8 mouse cellular contexts compared by ENCODE assay signal in the genomic region with DNA sequence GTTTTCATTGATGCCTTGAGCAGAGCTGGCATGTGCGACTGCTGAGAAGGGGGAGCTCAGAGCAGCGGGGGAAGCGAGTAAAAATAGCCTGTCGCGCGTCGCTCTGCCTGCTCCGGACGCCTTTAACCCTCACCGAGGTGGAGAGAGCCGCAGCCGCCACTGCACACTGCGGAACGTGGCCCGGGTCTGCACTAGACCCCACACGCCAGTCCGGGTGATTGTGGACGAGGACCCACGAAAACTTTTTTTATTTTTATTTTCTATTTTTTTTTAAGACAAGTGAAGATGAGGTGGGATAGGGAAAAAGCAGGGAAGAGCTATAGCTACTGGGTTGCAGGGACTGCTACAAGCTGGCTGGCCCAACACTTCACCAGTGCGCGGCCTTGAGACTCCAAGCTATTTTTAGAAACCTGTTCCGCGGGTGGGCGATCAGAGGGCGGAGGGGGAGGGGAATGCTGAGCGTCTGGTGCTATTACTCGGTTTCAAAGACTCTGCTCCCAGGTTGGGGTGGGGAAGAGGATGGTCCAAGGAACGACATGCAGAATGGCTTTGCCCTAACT. TPM values are rescaled to one million over a fixed set of nuclear protein-coding genes. Genes with fewer than 3 reads are reported as not detected.
DNase-seq lines count a peak whose midpoint lies in the region; ATAC-seq lines count a peak whose summit lies in the region.

No protein-coding gene starts in this region.

- peaks cover 89% of the 10 kb centered on the region for H3K27me3 ChIP-seq in kidney, embryonic 15.5 days
- peaks cover 85% of the 10 kb centered on the region for H3K27me3 ChIP-seq in embryonic facial prominence, embryonic 13.5 days
- peaks cover 63% of the 10 kb centered on the region for H3K27me3 ChIP-seq in intestine, embryonic 15.5 days (replicated peaks)
- H3K27me3 ChIP-seq in midbrain, embryonic 15.5 days (replicated peaks), result no peaks in the 10 kb centered on the region

- no peak for ATAC-seq in kidney, embryonic 15.5 days (replicated peaks; ENCODE audit: low FRiP score)
- no peak for ATAC-seq in embryonic facial prominence, embryonic 13.5 days (ENCODE audit: insufficient number of reproducible peaks, insufficient read depth, low FRiP score, low TSS enrichment, low read depth)
- no peak for ATAC-seq in intestine, embryonic 15.5 days
- ATAC-seq in midbrain, embryonic 15.5 days (replicated peaks), result peak; percentile 35
- no peak for ATAC-seq in megakaryocyte-erythroid progenitor cell, adult 5-6 weeks (replicated peaks; ENCODE audit: low FRiP score, low TSS enrichment, poor library complexity, severe bottlenecking)

- under 1% methylated on average over 28 of the region's 28 CpGs for WGBS in kidney, embryonic 15.5 days
- WGBS in embryonic facial prominence, embryonic 13.5 days, result 2% methylated on average over 28 of the region's 28 CpGs
- WGBS in intestine, embryonic 15.5 days, result 2% methylated on average over 28 of the region's 28 CpGs
- under 1% methylated on average over 28 of the region's 28 CpGs for WGBS in midbrain, embryonic 15.5 days

- H3K27ac ChIP-seq in kidney, embryonic 15.5 days, result no peak overlapping the region
- H3K27ac ChIP-seq in embryonic facial prominence, embryonic 13.5 days, result no peak overlapping the region
- no peak overlapping the region for H3K27ac ChIP-seq in intestine, embryonic 15.5 days
- H3K27ac ChIP-seq in midbrain, embryonic 15.5 days, result peak overlapping the region; percentile 67

- no peaks in the 10 kb centered on the region for H3K9me3 ChIP-seq in kidney, embryonic 15.5 days (replicated peaks)
- H3K9me3 ChIP-seq in embryonic facial prominence, embryonic 13.5 days, result no peaks in the 10 kb centered on the region
- H3K9me3 ChIP-seq in intestine, embryonic 15.5 days, result no peaks in the 10 kb centered on the region
- no peaks in the 10 kb centered on the region for H3K9me3 ChIP-seq in midbrain, embryonic 15.5 days

- no peak for DNase-seq in kidney, adult 18-20 months
- DNase-seq in urinary bladder, postnatal 10 days (ENCODE audit: low spot score), result no peak
- DNase-seq in adrenal gland, postnatal 10 days, result no peak

- no peak overlapping the region for H3K9ac ChIP-seq in kidney, embryonic 15.5 days
- no peak overlapping the region for H3K9ac ChIP-seq in embryonic facial prominence, embryonic 13.5 days
- no peak overlapping the region for H3K9ac ChIP-seq in intestine, embryonic 15.5 days
- H3K9ac ChIP-seq in midbrain, embryonic 15.5 days, result peak overlapping the region; percentile 38

- peaks cover 40% of the 10 kb centered on the region for H3K4me1 ChIP-seq in kidney, embryonic 15.5 days
- H3K4me1 ChIP-seq in embryonic facial prominence, embryonic 13.5 days, result peaks cover 39% of the 10 kb centered on the region
- peaks cover 23% of the 10 kb centered on the region for H3K4me1 ChIP-seq in intestine, embryonic 15.5 days (replicated peaks)
- peaks cover 48% of the 10 kb centered on the region for H3K4me1 ChIP-seq in midbrain, embryonic 15.5 days

- H3K4me3 ChIP-seq in kidney, embryonic 15.5 days (replicated peaks), result peak overlapping the region; percentile 5
- peak overlapping the region; percentile 53 for H3K4me3 ChIP-seq in embryonic facial prominence, embryonic 13.5 days
- H3K4me3 ChIP-seq in intestine, embryonic 15.5 days (replicated peaks), result no peak overlapping the region
- peak overlapping the region; percentile 56 for H3K4me3 ChIP-seq in midbrain, embryonic 15.5 days

- H3K36me3 ChIP-seq in kidney, embryonic 15.5 days, result no peaks in the 10 kb centered on the region
- no peaks in the 10 kb centered on the region for H3K36me3 ChIP-seq in embryonic facial prominence, embryonic 13.5 days
- H3K36me3 ChIP-seq in intestine, embryonic 15.5 days, result no peaks in the 10 kb centered on the region
- no peaks in the 10 kb centered on the region for H3K36me3 ChIP-seq in midbrain, embryonic 15.5 days (replicated peaks)

- H3K4me2 ChIP-seq in kidney, embryonic 15.5 days, result peak overlapping the region; percentile 89
- H3K4me2 ChIP-seq in embryonic facial prominence, embryonic 13.5 days, result peak overlapping the region; percentile 98
- peak overlapping the region; percentile 74 for H3K4me2 ChIP-seq in intestine, embryonic 15.5 days (replicated peaks)
- H3K4me2 ChIP-seq in midbrain, embryonic 15.5 days, result peak overlapping the region; percentile 73

RNA-seq across cellular contexts. Expression of a gene that starts 2.6 kb away (rescaled TPM):
- polyA plus RNA-seq in kidney, embryonic 15.5 days (2015; fragmentation: Nextera tagmentation; extraction: Ambion mirVana), result 0.05 and 0.10 TPM in 2 replicates
- 0.60 and 1.7 TPM in 2 replicates for polyA plus RNA-seq in embryonic facial prominence, embryonic 13.5 days (2015; fragmentation: Nextera tagmentation; extraction: Ambion mirVana)
- polyA plus RNA-seq in intestine, embryonic 15.5 days (2015; fragmentation: Nextera tagmentation; extraction: Ambion mirVana), result 0.06 and 0.08 TPM in 2 replicates
- polyA plus RNA-seq in midbrain, embryonic 15.5 days (2015; fragmentation: Nextera tagmentation; extraction: Ambion mirVana), result 28.3 and 30.7 TPM in 2 replicates
- total RNA-seq in megakaryocyte-erythroid progenitor cell, adult 5-6 weeks (2014; fragmentation: Nextera tagmentation), result not detected in 2 replicates
- not detected in 2 replicates for total RNA-seq in megakaryocyte-erythroid progenitor cell, adult 5-6 weeks (2017)
- total RNA-seq in adrenal gland, postnatal 10 days (2021), result under 1 TPM; 0.12 to 0.15 TPM

Comparison
In these comparisons a context has a peak if more than half of its experiments do, and no peak if none do; other contexts are left out.
1. RNA of a gene that starts 2.6 kb away (polyA plus RNA-seq): 28.3 to 30.7 TPM in midbrain, embryonic 15.5 days; 0.60 to 1.7 TPM in embryonic facial prominence, embryonic 13.5 days, 0.05 to 0.10 TPM in kidney, embryonic 15.5 days and 0.06 to 0.08 TPM in intestine, embryonic 15.5 days; every median in the first group is over 10 times any median in the second.
2. Peak in every context shown above with its lines, with median percentiles within 50 percentile points of each other: H3K4me2 ChIP-seq.